Mouse (Mus musculus) intestine, embryonic 16.5 days (tissue): ENCODE data around the gene Zmat3. TPM values are rescaled to one million over a fixed set of nuclear protein-coding genes. Genes with fewer than 3 reads are reported as not detected.
A peak's percentile ranks its signal among the peaks of the same experiment; 100 is the strongest.

Experiments used
- ATAC-seq: fragments of 200-750 bp; cut with Nextera tagmentation; 2 replicates; pipeline ENCODE4 v1.8.0; 2017; ENCODE audit warnings: moderate TSS enrichment, moderate library complexity
- H3K27ac ChIP-seq: fragments of 300-500 bp; sonication (generic); 2 replicates; pipeline ENCODE4 v1.5.1; 2014; ENCODE audit warnings: mild to moderate bottlenecking, low read length
- H3K27me3 ChIP-seq: fragments of 300-500 bp; sonication (generic); replicated peaks from 2 replicates; pipeline ENCODE4 v1.6.1; 2014; ENCODE audit warnings: low read length, control low read depth, mixed read lengths; ENCODE audit not compliant: control insufficient read depth, insufficient read depth
- H3K36me3 ChIP-seq: fragments of 300-500 bp; sonication (generic); 2 replicates; pipeline ENCODE4 v1.6.1; 2014; ENCODE audit warnings: low read length, control low read depth; ENCODE audit not compliant: control insufficient read depth, insufficient read depth
- H3K4me1 ChIP-seq: fragments of 300-500 bp; sonication (generic); 2 replicates; pipeline ENCODE4 v1.6.1; 2014; ENCODE audit warnings: low read length, control low read depth, mixed read lengths; ENCODE audit not compliant: control insufficient read depth, insufficient read depth
- H3K4me2 ChIP-seq: fragments of 300-500 bp; sonication (generic); 2 replicates; pipeline ENCODE4 v1.6.1; 2014; ENCODE audit warnings: low read depth, low read length, control low read depth
- H3K4me3 ChIP-seq: fragments of 300-500 bp; sonication (generic); 2 replicates; pipeline ENCODE4 v1.5.1; 2014; ENCODE audit warnings: mild to moderate bottlenecking, low read length
- H3K9ac ChIP-seq: fragments of 300-500 bp; sonication (generic); 2 replicates; pipeline ENCODE4 v1.6.1; 2014; ENCODE audit warnings: low read depth, low read length
- H3K9me3 ChIP-seq: fragments of 300-500 bp; sonication (generic); 2 replicates; pipeline ENCODE4 v1.6.1; 2016; ENCODE audit warnings: low read length, control low read depth; ENCODE audit not compliant: control insufficient read depth
- WGBS: fragments of 180-500 bp; shearing (Covaris S2); extraction: QIAGEN DNeasy Blood & Tissue Kit; methylation state at CpG from one replicate; pipeline ENCODE4 v1.1.7; 2014; 5-methylcytosine and 5-hydroxymethylcytosine counted together
- polyA plus RNA-seq: library from polyadenylated mRNA; unstranded; fragments of >200 nt; fragmentation: Nextera tagmentation; extraction: Ambion mirVana; gene quantifications from 2 replicates; pipeline ENCODE4 v1.2.1, GENCODE M21; 2015

The Zmat3 gene
- polyA plus RNA-seq, 1 experiment from 2014 or later: 2.9 TPM

DNA sequence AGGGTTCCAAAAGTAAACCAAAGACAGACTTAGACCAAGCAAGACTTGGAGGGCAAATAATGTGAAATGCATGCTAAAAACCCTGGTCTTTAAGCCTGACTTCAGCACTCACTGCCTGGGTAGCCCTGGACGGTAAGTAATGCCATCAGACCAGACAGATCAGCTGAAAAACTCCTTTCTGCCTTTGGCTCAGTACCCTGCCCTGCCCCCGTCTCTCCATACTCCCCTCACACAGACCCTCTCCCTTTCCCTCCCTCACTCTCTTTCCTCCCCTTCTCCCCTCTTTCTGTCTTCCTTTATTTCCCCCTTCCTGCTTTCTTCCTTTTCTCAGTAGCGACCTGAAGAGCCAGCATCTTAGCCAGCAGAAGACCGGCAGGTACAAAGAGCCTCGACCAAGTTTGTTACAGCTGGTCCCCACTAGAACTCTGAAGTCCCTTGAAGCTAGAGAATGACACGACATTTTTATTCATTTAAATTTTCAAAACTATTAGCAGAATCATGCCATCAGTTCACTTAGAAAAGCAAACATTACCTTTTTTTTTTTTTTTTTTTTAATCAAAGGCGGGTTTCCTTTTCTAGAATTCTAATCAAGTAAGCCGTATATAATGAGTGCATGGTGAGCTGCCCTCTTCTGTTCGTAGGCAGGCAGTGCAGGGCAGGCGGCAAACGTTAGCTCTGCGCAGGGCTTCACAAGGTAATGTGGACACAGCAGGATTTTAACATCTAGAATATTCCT, 48.5 kb downstream of the Zmat3 start:
- Histone ChIP-seq H3K27me3 (no peaks in the 10 kb centered on the region), H3K4me1 (no peaks in the 10 kb centered on the region), H3K36me3 (no peaks in the 10 kb centered on the region), H3K9me3 (no peaks in the 10 kb centered on the region), H3K4me2 (no peak overlapping the region), H3K9ac (no peak overlapping the region), H3K27ac (no peak overlapping the region), H3K4me3 (no peak overlapping the region)
- 26% methylated on average over 12 of the region's 12 CpGs for WGBS
- ATAC-seq: 0 out of 2 replicates have a peak, but pooled peaks have one; percentile 52

GRCm38 (mm10) chr3:32314746-32315145, 51.1 kb downstream of the Zmat3 start:
- no peak overlapping the region for H3K4me3 ChIP-seq
- no peaks in the 10 kb centered on the region for H3K36me3 ChIP-seq
- H3K4me1 ChIP-seq: no peaks in the 10 kb centered on the region
- WGBS: 97% methylated on average over 4 of the region's 4 CpGs
- H3K27me3 ChIP-seq: no peaks in the 10 kb centered on the region
- H3K4me2 ChIP-seq: no peak overlapping the region
- H3K9me3 ChIP-seq: no peaks in the 10 kb centered on the region
- H3K27ac ChIP-seq: no peak overlapping the region
- no peak overlapping the region for H3K9ac ChIP-seq
- no peak for ATAC-seq

DNA sequence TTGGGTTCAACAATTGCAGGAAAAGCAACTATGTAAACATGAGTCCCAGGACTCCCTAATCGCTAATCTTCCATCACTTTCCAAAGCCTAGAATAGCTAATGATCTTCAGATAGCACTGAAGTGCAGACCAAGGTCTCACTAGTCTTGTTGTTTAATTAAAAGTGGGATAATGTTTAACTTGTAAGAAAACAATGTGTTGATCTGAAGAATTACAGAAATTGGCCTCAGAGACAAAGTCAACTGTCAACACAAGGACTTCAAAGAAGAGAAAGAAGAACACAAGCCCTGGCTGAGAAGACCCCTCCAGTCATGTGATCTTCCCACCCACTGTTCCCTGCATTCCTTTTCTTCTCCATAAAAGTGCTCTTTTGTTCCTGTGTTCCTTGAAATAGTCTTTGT, 61.6 kb downstream of the Zmat3 start:
- Histone ChIP-seq H3K4me3 (no peak overlapping the region), H3K36me3 (no peaks in the 10 kb centered on the region), H3K27ac (no peak overlapping the region), H3K9me3 (no peaks in the 10 kb centered on the region), H3K27me3 (no peaks in the 10 kb centered on the region), H3K9ac (no peak overlapping the region), H3K4me1 (no peaks in the 10 kb centered on the region), H3K4me2 (no peak overlapping the region)
- 41% methylated on average over 1 of the region's 1 CpGs for WGBS
- ATAC-seq: no peak

GRCm38 (mm10) chr3:32292001-32292400, 73.8 kb downstream of the Zmat3 start:
- ATAC-seq: no peak
- H3K9me3 ChIP-seq: no peaks in the 10 kb centered on the region
- no peak overlapping the region for H3K27ac ChIP-seq
- no peaks in the 10 kb centered on the region for H3K36me3 ChIP-seq
- H3K4me1 ChIP-seq: no peaks in the 10 kb centered on the region
- H3K9ac ChIP-seq: no peak overlapping the region
- no peak overlapping the region for H3K4me2 ChIP-seq
- WGBS: 46% methylated on average over 4 of the region's 4 CpGs
- no peaks in the 10 kb centered on the region for H3K27me3 ChIP-seq
- H3K4me3 ChIP-seq: no peak overlapping the region

Other genes starting within 250 kb of the Zmat3 start
- 4.6 and 7.1 TPM in 2 replicates for gene Pik3ca, start 31.7 kb upstream of the Zmat3 start, polyA plus RNA-seq
- gene Kcnmb3, start 126.2 kb upstream of the Zmat3 start, polyA plus RNA-seq: not detected in 2 replicates
- 27.3 and 27.8 TPM in 2 replicates for gene Zfp639, start 144.2 kb upstream of the Zmat3 start, polyA plus RNA-seq
- gene Mfn1, start 163.5 kb upstream of the Zmat3 start, polyA plus RNA-seq: 27.7 and 29.4 TPM in 2 replicates